9 mouse cellular contexts compared by ENCODE assay signal in the genomic region with DNA sequence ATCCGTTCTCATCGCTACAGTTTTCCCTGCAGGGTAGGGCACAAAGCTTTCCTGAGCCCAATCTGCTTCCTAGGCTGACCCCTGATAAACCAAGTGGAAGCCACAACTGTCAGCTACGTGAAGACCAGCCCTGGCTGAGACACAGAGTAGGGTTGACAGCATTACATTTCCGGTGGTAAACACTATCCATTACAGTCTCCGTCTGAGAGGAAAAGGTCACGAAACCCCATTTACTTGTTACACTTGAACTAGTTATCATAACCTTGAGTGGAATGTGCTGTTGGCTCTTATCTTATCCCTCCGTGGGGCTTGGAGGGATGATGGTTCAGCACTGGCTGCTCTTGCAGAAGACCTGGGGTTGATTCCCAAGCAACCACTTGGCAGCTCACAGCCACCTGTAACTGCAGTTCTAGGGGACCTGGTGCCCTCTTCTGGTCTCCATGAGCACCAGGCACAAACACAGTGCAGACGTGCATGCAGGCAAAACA.
DNase-seq lines count a peak whose midpoint lies in the region; ATAC-seq lines count a peak whose summit lies in the region.
"Had no signal": no experiment of that assay in that cellular context is flagged by ENCODE, and none has a peak within 500 bp of the region (broad histone marks: within the 10 kb centered on the region; RNA-seq: fewer than 3 reads in every experiment).

No protein-coding gene starts in this region.

- WGBS in hindbrain, embryonic 12.5 days, result 81% methylated on average over 8 of the region's 8 CpGs
- WGBS in hindbrain, embryonic 11.5 days, result 82% methylated on average over 8 of the region's 8 CpGs
- 27% methylated on average over 8 of the region's 8 CpGs for WGBS in liver, embryonic 11.5 days

- 0 out of 2 replicates have a peak overlapping the region, but pooled peaks have one; percentile 4 for H3K4me2 ChIP-seq in hindbrain, embryonic 12.5 days (replicated peaks)
- no peak overlapping the region for H3K4me2 ChIP-seq in hindbrain, embryonic 11.5 days (replicated peaks; ENCODE audit: low read depth, low read length)
- H3K4me2 ChIP-seq in liver, embryonic 11.5 days, result peak overlapping the region; percentile 70

- no peak overlapping the region for H3K9ac ChIP-seq in hindbrain, embryonic 12.5 days
- H3K9ac ChIP-seq in hindbrain, embryonic 11.5 days (ENCODE audit: low read depth, low read length), result no peak overlapping the region
- peak overlapping the region; percentile 58 for H3K9ac ChIP-seq in liver, embryonic 11.5 days (ENCODE audit: low read depth, low read length)

- ATAC-seq in hindbrain, embryonic 12.5 days (ENCODE audit: low FRiP score), result no peak
- no peak for ATAC-seq in hindbrain, embryonic 11.5 days (ENCODE audit: low FRiP score)
- ATAC-seq in liver, embryonic 11.5 days (replicated peaks; ENCODE audit: low FRiP score), result peak; percentile 48; the same call in 1 of the 2 replicates

- H3K4me3 ChIP-seq in hindbrain, embryonic 12.5 days, result no peak overlapping the region
- H3K4me3 ChIP-seq in hindbrain, embryonic 11.5 days (ENCODE audit: low read depth, low read length), result no peak overlapping the region
- peak overlapping the region; percentile 24; the same call in 1 of the 2 replicates for H3K4me3 ChIP-seq in liver, embryonic 11.5 days (ENCODE audit: low read depth, low read length)

- 0 out of 2 replicates have a peak, but pooled peaks cover 16% of the 10 kb centered on the region for H3K36me3 ChIP-seq in hindbrain, embryonic 12.5 days
- H3K36me3 ChIP-seq in hindbrain, embryonic 11.5 days (ENCODE audit: control insufficient read depth, insufficient read depth, low read length), result no peaks in the 10 kb centered on the region
- H3K36me3 ChIP-seq in liver, embryonic 11.5 days (ENCODE audit: control insufficient read depth, insufficient read depth, low read length), result peaks cover 2% of the 10 kb centered on the region; the same call in 1 of the 2 replicates

- 0 out of 2 replicates have a peak, but pooled peaks cover 3% of the 10 kb centered on the region for H3K9me3 ChIP-seq in hindbrain, embryonic 12.5 days (replicated peaks)
- no peaks in the 10 kb centered on the region for H3K9me3 ChIP-seq in hindbrain, embryonic 11.5 days (ENCODE audit: control insufficient read depth, low read length)
- H3K9me3 ChIP-seq in liver, embryonic 11.5 days (ENCODE audit: control insufficient read depth, low read length), result no peaks in the 10 kb centered on the region

- H3K4me1 ChIP-seq in hindbrain, embryonic 12.5 days, result no peaks in the 10 kb centered on the region
- no peaks in the 10 kb centered on the region for H3K4me1 ChIP-seq in hindbrain, embryonic 11.5 days (replicated peaks; ENCODE audit: control insufficient read depth, insufficient read depth, low read length)
- H3K4me1 ChIP-seq in liver, embryonic 11.5 days (replicated peaks; ENCODE audit: control insufficient read depth, insufficient read depth, low read length), result peaks cover 38% of the 10 kb centered on the region

- H3K27me3 ChIP-seq in hindbrain, embryonic 12.5 days, result no peaks in the 10 kb centered on the region
- no peaks in the 10 kb centered on the region for H3K27me3 ChIP-seq in hindbrain, embryonic 11.5 days (ENCODE audit: control insufficient read depth, insufficient read depth, low read length)
- no peaks in the 10 kb centered on the region for H3K27me3 ChIP-seq in liver, embryonic 11.5 days (replicated peaks; ENCODE audit: control insufficient read depth, insufficient read depth, low read length)

- H3K27ac ChIP-seq in hindbrain, embryonic 12.5 days, result no peak overlapping the region
- no peak overlapping the region for H3K27ac ChIP-seq in hindbrain, embryonic 11.5 days (ENCODE audit: low read depth, low read length)
- peak overlapping the region; percentile 92 for H3K27ac ChIP-seq in liver, embryonic 11.5 days (ENCODE audit: low read depth, low read length)

- DNase-seq in hindbrain, embryonic 11.5 days (ENCODE audit: low spot score), result no peak
- peak; percentile 28 for DNase-seq in thymus, postnatal 25 days
- no peak for DNase-seq in thymus, postnatal 10 days (ENCODE audit: low spot score in 2 of 2)
- DNase-seq in liver, embryonic 11.5 days (ENCODE audit: low spot score), result peak; percentile 46
- DNase-seq in embryo, embryonic 11 days, result no peak
- DNase-seq in ovary, postnatal 14 days (ENCODE audit: low spot score), result no peak
- no peak for DNase-seq in frontal cortex, postnatal 36 days (ENCODE audit: low spot score in 2 of 2)
- DNase-seq: kidney, postnatal 14 days had no signal

Comparison
In these comparisons a context has a peak if more than half of its experiments do, and no peak if none do; other contexts are left out.
1. DNase-seq: peak in thymus, postnatal 25 days (single experiment) and liver, embryonic 11.5 days (single experiment); none in hindbrain, embryonic 11.5 days (single experiment), thymus, postnatal 10 days (0 of 2), embryo, embryonic 11 days (single experiment), ovary, postnatal 14 days (single experiment) and frontal cortex, postnatal 36 days (0 of 2).